Mouse (Mus musculus) embryonic facial prominence, embryonic 14.5 days (tissue): ENCODE data around the gene Arhgap6. TPM values are rescaled to one million over a fixed set of nuclear protein-coding genes. Genes with fewer than 3 reads are reported as not detected.
A peak's percentile ranks its signal among the peaks of the same experiment; 100 is the strongest.

Experiments used
- ATAC-seq: fragments of 200-750 bp; cut with Nextera tagmentation; 2 replicates; pipeline ENCODE4 v1.8.0; 2017; ENCODE audit warnings: low read depth, moderate number of reproducible peaks, moderate TSS enrichment
- DNase-seq: peaks from one replicate; pipeline ENCODE4 v3.0.0-alpha.2; 2015; ENCODE audit warnings: low spot score
- H3K27ac ChIP-seq: fragments of 300-500 bp; sonication (generic); replicated peaks from 2 replicates; pipeline ENCODE4 v1.5.1; 2014; ENCODE audit warnings: low read depth, mild to moderate bottlenecking, low read length, moderate library complexity
- H3K27me3 ChIP-seq: fragments of 300-500 bp; sonication (generic); replicated peaks from 2 replicates; pipeline ENCODE4 v1.6.1; 2014; ENCODE audit warnings: low read length; ENCODE audit not compliant: control insufficient read depth, insufficient read depth
- H3K36me3 ChIP-seq: fragments of 300-500 bp; sonication (generic); 2 replicates; pipeline ENCODE4 v1.6.1; 2014; ENCODE audit warnings: low read length, mixed read lengths; ENCODE audit not compliant: control insufficient read depth, insufficient read depth
- H3K4me1 ChIP-seq: fragments of 300-500 bp; sonication (generic); 2 replicates; pipeline ENCODE4 v1.6.1; 2014; ENCODE audit warnings: antibody characterized with exemption, low read length; ENCODE audit not compliant: control insufficient read depth, insufficient read depth
- H3K4me2 ChIP-seq: fragments of 300-500 bp; sonication (generic); 2 replicates; pipeline ENCODE4 v1.6.1; 2014; ENCODE audit warnings: low read depth, mild to moderate bottlenecking, low read length, moderate library complexity, mixed read lengths
- H3K4me3 ChIP-seq: fragments of 300-500 bp; sonication (generic); 2 replicates; pipeline ENCODE4 v1.5.1; 2014; ENCODE audit warnings: low read depth, mild to moderate bottlenecking, low read length
- H3K9ac ChIP-seq: fragments of 300-500 bp; sonication (generic); 2 replicates; pipeline ENCODE4 v1.6.1; 2014; ENCODE audit warnings: low read depth, mild to moderate bottlenecking, low read length, moderate library complexity, mixed read lengths
- H3K9me3 ChIP-seq: fragments of 300-500 bp; sonication (generic); 2 replicates; pipeline ENCODE4 v1.6.1; 2016; ENCODE audit warnings: low read length; ENCODE audit not compliant: control insufficient read depth
- WGBS: fragments of 180-500 bp; shearing (Covaris S2); extraction: QIAGEN DNeasy Blood & Tissue Kit; methylation state at CpG from one replicate; pipeline ENCODE4 v1.1.7; 2014; 5-methylcytosine and 5-hydroxymethylcytosine counted together
- polyA plus RNA-seq: library from polyadenylated mRNA; unstranded; fragments of >200 nt; fragmentation: Nextera tagmentation; extraction: Ambion mirVana; gene quantifications from 2 replicates; pipeline ENCODE4 v1.2.1, GENCODE M21; 2014

Gene Arhgap6
- polyA plus RNA-seq, 1 experiment from 2014 or later = 4.4 TPM

GRCm38 (mm10) chrX:168848062-168848461 is 53.2 kb downstream of the Arhgap6 start:
- no peaks in the 10 kb centered on the region for H3K9me3 ChIP-seq
- no peak overlapping the region for H3K27ac ChIP-seq
- no peak overlapping the region for H3K4me2 ChIP-seq
- H3K27me3 ChIP-seq = peaks cover 4% of the 10 kb centered on the region
- no peak for DNase-seq
- no peak overlapping the region for H3K9ac ChIP-seq
- H3K36me3 ChIP-seq = no peaks in the 10 kb centered on the region
- no peak for ATAC-seq
- no peaks in the 10 kb centered on the region for H3K4me1 ChIP-seq
- H3K4me3 ChIP-seq = no peak overlapping the region

- no peak overlapping the region for H3K27ac ChIP-seq
- H3K9ac ChIP-seq = no peak overlapping the region
- DNase-seq (no peak), ATAC-seq (no peak)
- H3K4me2 ChIP-seq = no peak overlapping the region
- H3K9me3 ChIP-seq = no peaks in the 10 kb centered on the region
- H3K36me3 ChIP-seq = no peaks in the 10 kb centered on the region
- 39% methylated on average over 1 of the region's 1 CpGs for WGBS
- H3K4me3 ChIP-seq = no peak overlapping the region
- H3K4me1 ChIP-seq = no peaks in the 10 kb centered on the region
- 0 out of 2 replicates have a peak, but pooled peaks cover 2% of the 10 kb centered on the region for H3K27me3 ChIP-seq
These were observed 79.8 kb downstream of the Arhgap6 start for GRCm38 (mm10) chrX:168874688-168875087.

- DNase-seq (no peak), ATAC-seq (no peak)
- Histone ChIP-seq H3K4me1 (no peaks in the 10 kb centered on the region), H3K4me3 (no peak overlapping the region), H3K9ac (no peak overlapping the region), H3K27me3 (peaks cover 2% of the 10 kb centered on the region), H3K4me2 (no peak overlapping the region), H3K9me3 (no peaks in the 10 kb centered on the region), H3K36me3 (no peaks in the 10 kb centered on the region), H3K27ac (no peak overlapping the region)
- 85% methylated on average over 2 of the region's 2 CpGs for WGBS
These were observed 108.7 kb downstream of the Arhgap6 start for GRCm38 (mm10) chrX:168903557-168903956.

- no peak overlapping the region for H3K27ac ChIP-seq
- DNase-seq = peak; percentile 20
- peaks cover 2% of the 10 kb centered on the region for H3K27me3 ChIP-seq
- no peak overlapping the region for H3K9ac ChIP-seq
- H3K4me3 ChIP-seq = no peak overlapping the region
- H3K9me3 ChIP-seq = no peaks in the 10 kb centered on the region
- H3K4me2 ChIP-seq = no peak overlapping the region
- no peaks in the 10 kb centered on the region for H3K36me3 ChIP-seq
- WGBS = 53% methylated on average over 3 of the region's 3 CpGs
- no peak for ATAC-seq
- no peaks in the 10 kb centered on the region for H3K4me1 ChIP-seq
These were observed 109.2 kb downstream of the Arhgap6 start for GRCm38 (mm10) chrX:168904086-168904485.

GRCm38 (mm10) chrX:168907586-168907985 is 112.7 kb downstream of the Arhgap6 start:
- Histone ChIP-seq H3K36me3 (no peaks in the 10 kb centered on the region), H3K27me3 (peaks cover 2% of the 10 kb centered on the region; the same call in 1 of the 2 replicates), H3K4me1 (no peaks in the 10 kb centered on the region), H3K4me2 (no peak overlapping the region), H3K4me3 (no peak overlapping the region), H3K27ac (no peak overlapping the region), H3K9me3 (no peaks in the 10 kb centered on the region), H3K9ac (no peak overlapping the region)
- no peak for DNase-seq
- no peak for ATAC-seq
- WGBS = 38% methylated on average over 2 of the region's 2 CpGs

GRCm38 (mm10) chrX:168913519-168913918 is 118.6 kb downstream of the Arhgap6 start:
- Histone ChIP-seq H3K27ac (no peak overlapping the region), H3K4me2 (no peak overlapping the region), H3K4me3 (no peak overlapping the region), H3K9me3 (no peaks in the 10 kb centered on the region), H3K9ac (no peak overlapping the region), H3K27me3 (no peaks in the 10 kb centered on the region; the same call in 1 of the 2 replicates), H3K36me3 (no peaks in the 10 kb centered on the region), H3K4me1 (no peaks in the 10 kb centered on the region)
- no peak for ATAC-seq
- DNase-seq = no peak

- WGBS = 68% methylated on average over 2 of the region's 2 CpGs
- ATAC-seq = no peak
These were observed 126.0 kb downstream of the Arhgap6 start for GRCm38 (mm10) chrX:168920942-168921341.

GRCm38 (mm10) chrX:168932420-168932819 is 137.5 kb downstream of the Arhgap6 start:
- DNase-seq (no peak), ATAC-seq (no peak)
- WGBS = 69% methylated on average over 1 of the region's 1 CpGs
- Histone ChIP-seq H3K27ac (no peak overlapping the region), H3K4me2 (no peak overlapping the region), H3K9ac (no peak overlapping the region), H3K4me3 (no peak overlapping the region), H3K4me1 (no peaks in the 10 kb centered on the region), H3K9me3 (no peaks in the 10 kb centered on the region), H3K36me3 (no peaks in the 10 kb centered on the region), H3K27me3 (peaks cover 7% of the 10 kb centered on the region; the same call in 1 of the 2 replicates)

More at GRCm38 (mm10) chrX:168920942-168921341, 126.0 kb downstream of the Arhgap6 start:
- no peak for DNase-seq
- Histone ChIP-seq H3K36me3 (no peaks in the 10 kb centered on the region), H3K27me3 (no peaks in the 10 kb centered on the region), H3K4me1 (no peaks in the 10 kb centered on the region), H3K27ac (no peak overlapping the region), H3K9me3 (no peaks in the 10 kb centered on the region), H3K4me3 (no peak overlapping the region), H3K4me2 (no peak overlapping the region), H3K9ac (no peak overlapping the region)

- H3K4me1 ChIP-seq = no peaks in the 10 kb centered on the region
- no peak for ATAC-seq
- H3K4me3 ChIP-seq = no peak overlapping the region
- no peak overlapping the region for H3K27ac ChIP-seq
- DNase-seq = peak; percentile 29
- WGBS = 9% methylated on average over 3 of the region's 3 CpGs
- H3K4me2 ChIP-seq = no peak overlapping the region
- H3K9me3 ChIP-seq = no peaks in the 10 kb centered on the region
- no peak overlapping the region for H3K9ac ChIP-seq
- H3K36me3 ChIP-seq = no peaks in the 10 kb centered on the region
- H3K27me3 ChIP-seq = peaks cover 11% of the 10 kb centered on the region; the same call in 1 of the 2 replicates
These were observed 140.5 kb downstream of the Arhgap6 start for GRCm38 (mm10) chrX:168935447-168935846.
